Mouse (Mus musculus): ENCODE measurements at regions not wholly inside any gene's neighbourhood (a gene's known extent, or its start where the extent isn't known, plus 50 kb on each side); places are given as distances from the start of the nearest gene placed in this dataset.

- TF ChIP-seq CHD2 (IDR thresholded peaks at IDR 0.05; ENCODE audit: low read depth, low read length): no peak
- no peak for TF ChIP-seq ZC3H11A (IDR thresholded peaks at IDR 0.05; ENCODE audit: borderline replicate concordance, low read depth, low read length)
- TF ChIP-seq HCFC1 (IDR thresholded peaks at IDR 0.05; ENCODE audit: borderline replicate concordance, insufficient read depth, low read length): no peak
- TF ChIP-seq MAFK (IDR thresholded peaks at IDR 0.05; ENCODE audit: insufficient read depth, low read depth, low read length): no peak
- no peak for TF ChIP-seq ZNF384 (IDR thresholded peaks at IDR 0.05; ENCODE audit: low read depth, low read length)
Observed at GRCm38 (mm10) chr14:85363611-85364010, 920.2 kb downstream of the Pcdh17 start.
